Mouse (Mus musculus) urinary bladder, adult 2 months (tissue): Measurements from ENCODE around the gene Vamp1. TPM values are rescaled to one million over a fixed set of nuclear protein-coding genes. Genes with fewer than 3 reads are reported as not detected.

Source experiments
- DNase-seq: peaks from one replicate; pipeline ENCODE4 v3.0.0; 2022; ENCODE audit warnings: low spot score
- polyA plus RNA-seq: library from polyadenylated mRNA; depleted of rRNA; stranded (reverse); fragments of >200 nt; gene quantifications from 2 replicates; pipeline ENCODE4 v1.2.3, GENCODE M21; 2012; rRNA removed

The Vamp1 gene
- polyA plus RNA-seq, 1 experiment: 37.2 TPM

- DNase-seq: no peak
These were observed 70.5 kb downstream of the Vamp1 start, which contains the start of gene Tuba3a for GRCm38 (mm10) chr6:125285890-125286289. Tuba3a (minus strand) TSS chr6:125286042.

- no peak for DNase-seq
These were observed 71.6 kb downstream of the Vamp1 start for GRCm38 (mm10) chr6:125286944-125287343.

- no peak for DNase-seq
These were observed 73.4 kb downstream of the Vamp1 start for GRCm38 (mm10) chr6:125288730-125289129.

- DNase-seq: no peak
These were observed 76.0 kb downstream of the Vamp1 start for GRCm38 (mm10) chr6:125291329-125291728.

GRCm38 (mm10) chr6:125292256-125292655 is 76.9 kb downstream of the Vamp1 start:
- no peak for DNase-seq

GRCm38 (mm10) chr6:125294049-125294448 is 78.7 kb downstream of the Vamp1 start:
- DNase-seq: no peak

Other genes starting within 250 kb of the Vamp1 start
- gene Pianp, start 218.9 kb upstream of the Vamp1 start, polyA plus RNA-seq: 19.3 and 24.4 TPM in 2 replicates
- gene Zfp384, start 206.4 kb upstream of the Vamp1 start, polyA plus RNA-seq: 42.8 and 43.1 TPM in 2 replicates
- 88.6 and 113 TPM in 2 replicates for gene Ing4, start 175.8 kb upstream of the Vamp1 start, polyA plus RNA-seq
- gene Acrbp, start 165.9 kb upstream of the Vamp1 start, polyA plus RNA-seq: 23.5 and 24.7 TPM in 2 replicates
- 2.9 and 4.2 TPM in 2 replicates for gene Lpar5, start 147.6 kb upstream of the Vamp1 start, polyA plus RNA-seq
- 43.1 and 78.9 TPM in 2 replicates for gene Chd4, start 119.6 kb upstream of the Vamp1 start, polyA plus RNA-seq
- gene Nop2, start 83.6 kb upstream of the Vamp1 start, polyA plus RNA-seq: 23.1 TPM in 2 replicates
- gene Iffo1, start 70.3 kb upstream of the Vamp1 start, polyA plus RNA-seq: 28.6 and 29.0 TPM in 2 replicates
- 2,278 and 2,316 TPM in 2 replicates for gene Gapdh, start 49.1 kb upstream of the Vamp1 start, polyA plus RNA-seq
- gene Ncapd2, start 23.9 kb upstream of the Vamp1 start, polyA plus RNA-seq: 17.3 and 24.3 TPM in 2 replicates
- gene Mrpl51, start 23.8 kb upstream of the Vamp1 start, polyA plus RNA-seq: 69.8 and 72.9 TPM in 2 replicates
- 16.6 and 19.7 TPM in 2 replicates for gene Tapbpl, start 16.3 kb downstream of the Vamp1 start, polyA plus RNA-seq
- 0.59 and 0.83 TPM in 2 replicates for gene Cd27, start 21.5 kb downstream of the Vamp1 start, polyA plus RNA-seq
- gene Tuba3a, start 70.5 kb downstream of the Vamp1 start, polyA plus RNA-seq: 0.04 TPM in 1 of 2 replicates, not detected in the other
- 101 and 118 TPM in 2 replicates for gene Ltbr, start 98.3 kb downstream of the Vamp1 start, polyA plus RNA-seq
- 2.9 and 3.9 TPM in 2 replicates for gene Scnn1a, start 105.1 kb downstream of the Vamp1 start, polyA plus RNA-seq
- gene Tnfrsf1a, start 133.8 kb downstream of the Vamp1 start, polyA plus RNA-seq: 140 and 152 TPM in 2 replicates
- gene Plekhg6, start 165.2 kb downstream of the Vamp1 start, polyA plus RNA-seq: 17.5 and 18.7 TPM in 2 replicates